Mouse (Mus musculus): ENCODE results near the gene 4930404N11Rik.

Gene 4930404N11Rik

DNA sequence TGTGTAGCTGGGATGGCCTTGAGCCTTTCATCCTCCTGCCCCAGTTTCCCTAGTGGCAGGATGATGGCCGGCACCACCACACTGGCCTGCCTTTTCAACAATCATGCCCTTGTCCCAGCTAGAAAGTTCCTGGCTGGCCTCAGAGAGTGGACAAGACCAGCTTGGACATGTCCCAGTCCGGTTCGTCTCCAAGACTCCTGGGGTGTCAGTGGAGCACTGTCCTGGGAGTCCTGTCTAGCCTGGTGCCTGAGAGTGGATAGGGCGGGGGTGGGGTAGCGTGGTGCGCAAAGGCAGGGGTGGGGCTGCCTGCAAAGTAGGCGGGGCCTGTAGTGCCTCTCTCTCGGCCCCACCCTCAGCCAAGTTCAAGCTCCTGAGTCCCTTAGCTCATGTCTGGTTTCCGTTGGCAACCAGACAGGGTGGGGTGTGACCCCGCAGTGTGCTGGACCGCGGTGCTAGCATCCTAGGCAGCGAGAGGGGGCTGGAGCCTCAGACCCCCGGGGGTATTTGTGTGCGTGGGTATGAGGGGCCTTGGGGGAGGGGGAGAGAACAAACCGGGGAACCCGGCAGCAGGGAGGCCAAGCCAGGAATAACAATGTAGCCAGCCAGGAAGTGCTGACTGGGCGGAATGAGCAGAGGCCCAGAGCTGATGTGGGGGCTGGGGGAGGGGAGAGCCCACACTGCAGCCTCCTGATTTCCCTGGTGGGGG, 36.1 kb upstream of the 4930404N11Rik start:
- DNase-seq = no peak

DNA sequence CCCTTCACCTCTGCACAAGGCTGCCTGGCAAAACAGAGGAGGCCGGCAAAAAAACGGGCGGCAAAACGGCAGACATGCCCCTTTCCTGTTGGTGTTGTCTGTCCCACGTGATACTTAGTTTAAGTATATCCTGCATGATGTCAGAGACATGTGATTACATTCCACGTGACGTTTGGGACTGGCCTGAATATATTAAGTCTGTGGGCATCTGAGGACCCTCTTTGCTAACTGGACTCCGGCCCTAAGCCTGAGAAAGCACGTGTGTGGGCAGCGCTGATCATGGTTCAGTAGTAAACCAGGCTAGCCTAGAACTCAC, 35.5 kb upstream of the 4930404N11Rik start:
- DNase-seq = no peak

- no peak for DNase-seq
Measured at GRCm38 (mm10) chr10:81400371-81401204, 35.0 kb upstream of the 4930404N11Rik start.

GRCm38 (mm10) chr10:81399798-81400308, 34.2 kb upstream of the 4930404N11Rik start:
- no peak for DNase-seq

GRCm38 (mm10) chr10:81399296-81399695, 33.7 kb upstream of the 4930404N11Rik start:
- no peak for DNase-seq

DNA sequence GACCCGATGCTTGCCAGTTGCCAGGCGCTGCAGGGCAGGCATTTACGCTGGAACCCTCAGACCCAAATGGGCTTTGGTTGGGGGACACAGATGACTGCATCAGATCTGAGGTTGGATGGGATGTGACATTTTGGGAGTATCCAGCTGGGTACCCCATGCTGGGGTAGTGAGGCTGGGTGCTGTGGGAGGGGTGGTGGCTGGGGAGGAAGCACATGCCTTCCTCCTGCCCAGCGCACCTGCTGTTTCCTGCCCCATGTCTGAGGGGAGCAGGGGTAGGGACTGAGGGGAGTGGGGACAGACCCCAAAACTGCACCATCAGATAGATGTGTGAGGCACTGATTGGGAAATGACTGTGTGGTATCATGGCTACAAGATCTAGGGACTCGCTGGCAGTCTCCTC, 31.1 kb upstream of the 4930404N11Rik start:
- DNase-seq = no peak

- DNase-seq = no peak
Measured at GRCm38 (mm10) chr10:81395865-81396264, 30.2 kb upstream of the 4930404N11Rik start.

- peak; percentile 51 to 81 for DNase-seq
Measured at GRCm38 (mm10) chr10:81395127-81395526, 29.5 kb upstream of the 4930404N11Rik start.

DNA sequence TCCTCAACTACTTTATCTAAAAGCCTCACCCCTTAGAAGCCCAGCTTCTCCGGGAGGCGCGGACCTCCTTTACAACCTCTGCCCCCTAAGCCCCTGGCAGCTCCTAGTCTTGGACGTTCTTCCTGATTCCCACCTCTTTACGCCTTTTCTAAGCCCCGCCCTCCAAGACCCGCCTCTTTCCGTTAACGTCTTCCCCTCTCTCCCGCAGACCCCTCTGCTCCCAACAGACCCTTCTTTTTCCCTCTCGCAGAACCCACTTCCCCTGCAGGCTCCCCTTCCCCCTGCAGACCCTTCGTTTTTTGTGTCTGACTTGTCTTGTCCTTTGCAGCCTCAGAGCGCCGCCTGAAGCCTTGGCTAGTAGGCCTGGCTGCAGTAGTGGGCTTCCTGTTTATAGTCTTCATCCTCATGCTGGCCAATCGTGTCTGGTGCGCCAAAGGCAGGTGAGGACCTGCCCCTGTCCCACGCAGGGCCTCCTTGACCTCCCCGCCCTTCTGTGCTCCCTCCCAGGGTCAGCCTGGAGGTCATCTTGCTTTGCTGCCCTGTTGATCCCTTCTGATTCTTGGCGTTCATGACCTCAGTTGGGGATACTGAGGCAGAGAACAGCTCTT, 27.9 kb upstream of the 4930404N11Rik start:
- DNase-seq = peak in 1 of 2 experiments; percentile 47

DNA sequence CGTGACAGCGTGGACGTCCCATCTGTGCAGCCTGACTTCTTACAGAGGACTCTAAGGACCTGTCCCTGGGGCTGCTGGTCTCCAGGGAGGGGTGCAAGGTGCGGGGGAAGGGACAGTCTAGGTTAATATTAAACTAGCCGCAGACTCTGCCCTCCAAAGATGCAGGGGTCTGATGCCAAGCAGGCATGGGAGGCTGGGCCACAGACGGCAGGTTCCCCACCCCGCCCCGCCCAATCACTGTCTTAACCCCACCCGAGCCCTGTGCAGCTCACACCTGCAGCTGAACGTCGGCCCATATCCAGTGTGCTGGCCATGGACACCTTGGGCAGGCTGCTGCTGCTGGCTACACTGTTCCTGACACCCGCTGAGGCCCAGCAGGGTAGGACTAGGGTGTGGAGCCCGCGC, 27.2 kb upstream of the 4930404N11Rik start, which contains the start of gene Smim24:
Gene Smim24, plus strand, starts transcription at position 271 of the 405 bp plus-strand sequence.
- DNase-seq = no peak

DNA sequence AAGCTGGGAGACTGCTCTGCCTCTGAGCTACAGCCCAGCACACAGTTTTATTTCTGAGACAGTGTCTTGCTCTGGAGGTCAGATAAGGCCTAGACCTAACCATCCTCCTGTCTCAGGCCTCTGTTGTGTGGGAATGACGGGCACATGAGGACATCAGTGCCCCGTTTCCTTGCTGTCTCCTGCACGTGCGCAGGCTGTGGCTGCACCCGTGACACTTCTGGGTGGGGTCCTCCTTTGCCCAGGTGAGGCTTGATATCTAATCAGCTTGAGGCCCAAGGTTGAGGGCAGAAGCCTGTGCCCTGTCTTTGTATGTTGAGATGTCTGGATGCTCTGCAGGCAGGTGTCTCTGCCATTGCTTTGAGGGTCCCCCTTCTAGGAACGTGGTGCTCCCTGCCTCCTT, 26.7 kb upstream of the 4930404N11Rik start:
- DNase-seq = no peak

DNA sequence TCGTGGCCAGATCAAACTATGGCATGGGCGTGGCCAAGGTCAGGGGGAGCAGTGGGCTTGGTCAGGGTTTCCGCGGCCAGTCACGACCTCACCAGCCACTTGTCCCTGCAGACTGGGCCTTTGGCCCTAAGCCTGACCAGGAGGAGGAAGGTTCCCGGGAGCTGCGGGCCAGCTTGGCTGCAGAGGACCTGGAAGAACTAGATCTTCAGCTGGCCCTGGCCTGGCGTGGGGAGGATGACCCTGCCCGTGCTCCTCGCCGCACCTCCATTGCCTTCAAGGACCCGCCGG, 25.0 kb upstream of the 4930404N11Rik start:
- no peak for DNase-seq

- DNase-seq = peak; percentile 56 to 74
Measured at GRCm38 (mm10) chr10:81389801-81390677, 24.4 kb upstream of the 4930404N11Rik start.

GRCm38 (mm10) chr10:81389373-81389772, 23.8 kb upstream of the 4930404N11Rik start:
- DNase-seq = no peak

- DNase-seq = no peak
Measured at GRCm38 (mm10) chr10:81388505-81389055, 23.0 kb upstream of the 4930404N11Rik start, which contains the start of gene Gm48552. TSS of gene Gm48552 (plus strand) at chr10:81389005.

DNA sequence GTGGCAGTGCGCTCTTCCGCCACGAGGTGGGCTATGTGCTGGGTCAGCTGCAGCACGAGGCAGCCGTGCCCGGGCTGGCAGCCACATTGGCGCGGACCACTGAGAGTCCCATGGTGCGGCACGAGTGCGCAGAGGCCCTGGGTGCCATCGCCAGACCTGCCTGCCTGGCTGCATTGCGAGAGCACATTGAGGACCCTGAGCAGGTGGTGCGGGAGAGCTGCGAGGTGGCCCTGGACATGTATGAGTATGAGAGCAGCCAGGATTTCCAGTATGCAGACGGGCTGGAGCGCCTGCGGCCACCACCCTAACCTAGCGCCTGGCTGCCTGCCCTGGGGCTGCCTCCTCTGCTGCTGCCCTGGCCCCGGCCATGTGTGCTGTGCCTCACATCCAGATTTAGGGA, 22.1 kb upstream of the 4930404N11Rik start:
- DNase-seq = no peak

DNA sequence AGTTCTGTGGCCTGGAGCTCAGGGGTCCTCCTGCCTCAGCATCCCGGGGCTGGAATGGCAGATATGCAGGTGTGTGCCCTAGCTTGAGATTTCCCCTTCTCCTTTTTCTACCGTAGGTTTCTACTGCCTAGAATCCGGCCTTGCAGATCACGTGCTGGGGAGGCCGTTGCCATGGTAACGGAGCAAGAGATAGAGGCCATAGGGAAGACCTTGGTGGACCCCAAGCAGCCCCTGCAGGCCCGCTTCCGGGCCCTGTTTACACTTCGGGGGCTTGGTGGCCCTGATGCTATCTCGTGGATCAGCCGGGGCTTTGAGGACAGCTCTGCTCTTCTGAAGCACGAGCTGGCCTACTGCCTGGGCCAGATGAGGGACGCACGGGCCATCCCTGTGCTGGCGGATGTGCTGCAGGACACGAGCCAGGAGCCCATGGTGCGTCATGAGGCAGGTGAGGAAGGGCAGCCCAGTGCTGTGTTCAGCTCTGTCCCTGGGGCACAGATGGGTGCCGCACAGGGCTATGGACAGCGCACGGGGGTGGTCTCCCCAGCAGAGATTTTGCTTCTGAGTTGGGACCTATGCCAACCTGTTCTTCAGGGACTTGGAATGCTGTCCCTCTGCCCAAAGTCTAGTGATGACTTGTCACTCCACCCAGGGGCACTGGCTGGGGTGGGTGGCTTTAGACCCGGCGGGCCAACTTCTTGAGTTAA, 20.1 kb upstream of the 4930404N11Rik start:
- no peak for DNase-seq

DNA sequence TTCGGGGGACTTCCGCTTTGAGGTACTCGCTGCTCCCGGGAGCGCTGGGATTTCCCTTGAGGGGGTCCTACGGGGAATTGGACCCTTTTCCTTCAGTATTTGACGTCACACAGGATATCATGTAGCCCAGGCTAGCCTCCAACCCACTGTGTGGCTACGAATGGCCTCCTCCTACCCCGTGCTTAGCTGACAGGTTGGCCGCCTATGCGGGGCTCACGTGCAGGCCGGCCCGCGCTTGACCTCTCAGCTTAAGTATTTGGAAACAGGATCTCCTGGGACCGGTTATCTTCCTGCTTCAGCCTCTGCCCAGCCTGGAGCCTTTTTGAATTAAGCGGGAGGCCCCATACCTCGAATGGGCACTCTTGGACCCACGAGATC, 19.0 kb upstream of the 4930404N11Rik start:
- no peak for DNase-seq

DNA sequence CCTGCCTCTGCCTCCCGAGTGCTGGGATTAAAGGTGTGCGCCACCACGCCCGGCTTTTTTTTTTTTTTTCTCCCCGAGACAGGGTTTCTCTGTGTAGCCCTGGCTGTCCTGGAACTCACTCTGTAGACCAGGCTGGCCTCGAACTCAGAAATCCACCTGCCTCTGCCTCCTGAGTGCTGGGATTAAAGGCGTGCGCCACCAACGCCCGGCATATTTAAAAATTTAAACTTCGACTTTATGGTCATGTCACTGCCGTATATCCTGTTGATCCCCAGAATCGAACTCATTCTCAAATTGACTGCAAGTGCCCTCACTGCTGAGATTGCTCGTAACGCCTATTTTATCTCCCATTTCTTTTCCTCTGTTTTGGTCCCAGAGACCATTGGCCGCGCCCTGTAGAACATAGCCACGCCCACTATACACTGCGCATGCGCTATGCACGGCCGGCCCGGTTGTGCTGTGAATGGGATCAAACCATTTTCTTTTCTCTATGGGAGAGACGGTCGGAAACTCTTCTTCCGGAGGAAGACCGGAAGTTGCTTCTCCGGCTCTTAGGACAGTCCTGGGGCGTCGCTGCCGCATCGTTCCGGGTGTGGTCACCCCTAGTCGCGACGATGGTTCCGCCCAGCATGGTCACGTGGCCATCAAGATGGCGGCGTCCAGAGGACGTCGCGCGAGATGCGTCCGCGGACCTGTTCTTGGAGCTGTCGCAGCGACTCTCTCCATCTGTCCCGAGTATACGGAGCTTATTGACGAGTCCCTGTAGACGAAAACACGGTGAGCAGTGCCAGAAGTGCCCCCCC, 18.4 kb upstream of the 4930404N11Rik start, which contains the start of the genes Dohh and Gm48551:
Gene Dohh, plus strand, starts transcription at position 627 of the 803 bp plus-strand sequence.
Gene Gm48551, plus strand, starts transcription at position 665 of the 803 bp plus-strand sequence.
- DNase-seq = peak; percentile 94 to 99

GRCm38 (mm10) chr10:81382039-81382438, 16.4 kb upstream of the 4930404N11Rik start:
- no peak for DNase-seq
